Mouse (Mus musculus): Measurements from ENCODE around the gene Stk4.

GRCm38 (mm10) chr2:164183340-164183739 is 113.2 kb downstream of the Stk4 start:
- TF ChIP-seq GATA1 (IDR thresholded peaks at IDR 0.05; ENCODE audit: borderline replicate concordance, low read length) = no peak
- no peak for TF ChIP-seq FLI1 (IDR thresholded peaks at IDR 0.05; ENCODE audit: low read length)

Data from megakaryocyte, embryonic 14.5 days (primary cell).